ENCODE assay signal across 11 mouse cellular contexts in the genomic region with DNA sequence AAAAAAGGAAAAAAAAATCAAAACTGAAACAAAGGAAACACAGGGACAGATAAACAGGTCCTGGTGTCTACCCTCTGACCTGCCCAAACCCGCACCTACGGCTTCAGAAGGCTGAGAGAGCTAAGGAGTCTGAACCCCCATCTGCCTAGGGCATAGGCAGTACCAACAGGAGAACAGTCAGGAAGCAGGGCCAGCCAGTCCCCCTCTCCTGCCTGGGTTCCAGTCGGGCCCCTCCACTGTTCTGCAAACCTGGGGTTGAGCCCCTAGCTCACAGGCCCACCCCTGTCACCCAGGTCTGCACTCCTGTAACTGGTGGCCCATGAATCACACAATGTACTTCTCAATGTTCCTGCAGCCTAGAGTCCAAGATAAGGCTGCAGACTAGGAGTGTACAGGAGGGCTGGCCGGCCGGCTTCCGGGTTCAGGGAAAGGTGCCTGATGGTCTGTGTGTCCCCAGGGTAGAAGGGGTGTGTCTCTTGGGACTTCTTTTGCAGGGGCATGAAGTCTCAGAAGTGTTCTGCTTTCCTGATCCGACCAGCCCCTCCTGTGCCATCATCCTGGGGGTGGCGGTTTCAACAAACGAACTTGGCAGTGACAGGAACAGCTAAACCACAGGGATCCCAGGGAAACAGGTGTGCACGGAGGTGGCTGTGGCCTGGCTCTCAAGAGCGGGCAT. TPM values are rescaled to one million over a fixed set of nuclear protein-coding genes. Genes with fewer than 3 reads are reported as not detected.
DNase-seq lines count a peak whose midpoint lies in the region; ATAC-seq and TF ChIP-seq lines count a peak whose summit lies in the region.
"Had no signal": no experiment of that assay in that cellular context is flagged by ENCODE, and none has a peak within 500 bp of the region (broad histone marks: within the 10 kb centered on the region; RNA-seq: fewer than 3 reads in every experiment).

No protein-coding gene starts in this region.

- TF ChIP-seq CTCF in cerebellum, adult 2 months (IDR thresholded peaks at IDR 0.05; ENCODE audit: borderline replicate concordance, insufficient read depth, low read depth, low read length), result no peak

- H3K27ac ChIP-seq in kidney, embryonic 16.5 days (ENCODE audit: low read length), result peak overlapping the region; percentile 43; the same call in 1 of the 2 replicates
- no peak overlapping the region for H3K27ac ChIP-seq in cerebellum, adult 2 months (ENCODE audit: insufficient read depth, low read length)
- H3K27ac ChIP-seq in hindbrain, embryonic 16.5 days (ENCODE audit: low read depth, low read length), result no peak overlapping the region
- H3K27ac ChIP-seq in neural tube, embryonic 15.5 days (replicated peaks), result no peak overlapping the region
- H3K27ac ChIP-seq: embryonic facial prominence, embryonic 15.5 days; midbrain, embryonic 10.5 days had no signal

- WGBS in kidney, embryonic 16.5 days, result 76% methylated on average over 11 of the region's 11 CpGs
- 37% methylated on average over 11 of the region's 11 CpGs for WGBS in cerebellum, adult 2 months
- WGBS in hindbrain, embryonic 16.5 days, result 77% methylated on average over 11 of the region's 11 CpGs
- WGBS in neural tube, embryonic 15.5 days, result 82% methylated on average over 11 of the region's 11 CpGs

- no peak for TF ChIP-seq POLR2A in cerebellum, adult 2 months (IDR thresholded peaks at IDR 0.05; ENCODE audit: borderline replicate concordance, insufficient read depth, low read length)

- H3K4me2 ChIP-seq in kidney, embryonic 16.5 days (replicated peaks; ENCODE audit: low read depth, low read length), result no peak overlapping the region
- no peak overlapping the region for H3K4me2 ChIP-seq in hindbrain, embryonic 16.5 days (ENCODE audit: low read length)
- no peak overlapping the region for H3K4me2 ChIP-seq in neural tube, embryonic 15.5 days
- H3K4me2 ChIP-seq: embryonic facial prominence, embryonic 15.5 days had no signal

- peak; percentile 35 for ATAC-seq in kidney, embryonic 16.5 days (ENCODE audit: low FRiP score, low TSS enrichment)
- ATAC-seq in megakaryocyte-erythroid progenitor cell, adult 5-6 weeks (replicated peaks; ENCODE audit: low FRiP score, low TSS enrichment, poor library complexity, severe bottlenecking), result peak; percentile 28
- no peak for ATAC-seq in hindbrain, embryonic 16.5 days
- no peak for ATAC-seq in neural tube, embryonic 15.5 days (ENCODE audit: low FRiP score)

- no peak overlapping the region for H3K9ac ChIP-seq in kidney, embryonic 16.5 days (replicated peaks; ENCODE audit: low read length)
- H3K9ac ChIP-seq in hindbrain, embryonic 16.5 days (ENCODE audit: low read depth, low read length), result no peak overlapping the region
- no peak overlapping the region for H3K9ac ChIP-seq in neural tube, embryonic 15.5 days (replicated peaks)
- H3K9ac ChIP-seq: embryonic facial prominence, embryonic 15.5 days had no signal

- no peaks in the 10 kb centered on the region for H3K36me3 ChIP-seq in kidney, embryonic 16.5 days (ENCODE audit: insufficient read depth, low read length)
- H3K36me3 ChIP-seq in hindbrain, embryonic 16.5 days (ENCODE audit: control insufficient read depth, insufficient read depth, low read length), result no peaks in the 10 kb centered on the region
- H3K36me3 ChIP-seq in neural tube, embryonic 15.5 days, result no peaks in the 10 kb centered on the region
- H3K36me3 ChIP-seq: embryonic facial prominence, embryonic 15.5 days; midbrain, embryonic 10.5 days had no signal

- peaks cover 20% of the 10 kb centered on the region for H3K27me3 ChIP-seq in kidney, embryonic 16.5 days (ENCODE audit: insufficient read depth, low read length)
- H3K27me3 ChIP-seq in cerebellum, adult 2 months (ENCODE audit: control insufficient read depth, insufficient read depth, low read length), result no peaks in the 10 kb centered on the region
- peaks cover 4% of the 10 kb centered on the region for H3K27me3 ChIP-seq in hindbrain, embryonic 16.5 days (replicated peaks; ENCODE audit: control insufficient read depth, insufficient read depth, low read length)
- peaks cover 15% of the 10 kb centered on the region for H3K27me3 ChIP-seq in neural tube, embryonic 15.5 days (replicated peaks)

- peaks cover 5% of the 10 kb centered on the region; the same call in 1 of the 2 replicates for H3K4me1 ChIP-seq in kidney, embryonic 16.5 days (ENCODE audit: insufficient read depth, low read length)
- peaks cover 32% of the 10 kb centered on the region for H3K4me1 ChIP-seq in cerebellum, adult 2 months (ENCODE audit: control insufficient read depth, insufficient read depth, low read length)
- peaks cover 3% of the 10 kb centered on the region for H3K4me1 ChIP-seq in hindbrain, embryonic 16.5 days (ENCODE audit: control insufficient read depth, insufficient read depth, low read depth, low read length)
- peaks cover 17% of the 10 kb centered on the region; the same call in 1 of the 2 replicates for H3K4me1 ChIP-seq in neural tube, embryonic 15.5 days

- no peak for DNase-seq in kidney, postnatal 14 days
- DNase-seq in 416B (ENCODE audit: low read depth), result peak; percentile 63
- peak; percentile 41 to 56 for DNase-seq in cerebellum, adult 2 months
- no peak for DNase-seq in embryo, embryonic 10 days (ENCODE audit: low spot score)
- DNase-seq: heart, postnatal 10 days had no signal

- no peaks in the 10 kb centered on the region for H3K9me3 ChIP-seq in kidney, embryonic 16.5 days (ENCODE audit: low read length)
- no peaks in the 10 kb centered on the region for H3K9me3 ChIP-seq in hindbrain, embryonic 16.5 days (ENCODE audit: control insufficient read depth, low read length)
- no peaks in the 10 kb centered on the region for H3K9me3 ChIP-seq in neural tube, embryonic 15.5 days (replicated peaks)
- H3K9me3 ChIP-seq: embryonic facial prominence, embryonic 15.5 days; midbrain, embryonic 10.5 days had no signal

- no peak overlapping the region for H3K4me3 ChIP-seq in kidney, embryonic 16.5 days (ENCODE audit: low read length)
- H3K4me3 ChIP-seq in cerebellum, adult 2 months (replicated peaks; ENCODE audit: insufficient read depth, low read depth, low read length), result no peak overlapping the region
- no peak overlapping the region for H3K4me3 ChIP-seq in hindbrain, embryonic 16.5 days (ENCODE audit: low read length)
- H3K4me3 ChIP-seq in neural tube, embryonic 15.5 days (replicated peaks), result no peak overlapping the region
- H3K4me3 ChIP-seq: embryonic facial prominence, embryonic 15.5 days; midbrain, embryonic 10.5 days had no signal

RNA-seq across cellular contexts. Expression of a gene that starts 4.6 kb away (rescaled TPM):
- 5.9 and 6.4 TPM in 2 replicates for polyA plus RNA-seq in kidney, embryonic 16.5 days (2015; fragmentation: Nextera tagmentation; extraction: Ambion mirVana)
- 26.6 and 28.8 TPM in 2 replicates for polyA plus RNA-seq in cerebellum, adult 2 months (2012; rRNA removed)
- total RNA-seq in megakaryocyte-erythroid progenitor cell, adult 5-6 weeks (2014; fragmentation: Nextera tagmentation), result 9.8 and 18.9 TPM in 2 replicates
- total RNA-seq in megakaryocyte-erythroid progenitor cell, adult 5-6 weeks (2017), result 1.6 and 7.3 TPM in 2 replicates
- polyA plus RNA-seq in hindbrain, embryonic 16.5 days (2015; fragmentation: Nextera tagmentation; extraction: Ambion mirVana), result 7.9 and 10.2 TPM in 2 replicates
- 9.8 and 18.7 TPM in 2 replicates for polyA plus RNA-seq in neural tube, embryonic 15.5 days (2015; fragmentation: Nextera tagmentation; extraction: Ambion mirVana)

RNA-seq across cellular contexts. Expression of a gene that starts 52.6 kb away (rescaled TPM):
- polyA plus RNA-seq in kidney, embryonic 16.5 days (2015; fragmentation: Nextera tagmentation; extraction: Ambion mirVana), result 3.4 and 3.7 TPM in 2 replicates
- 3.0 and 3.2 TPM in 2 replicates for polyA plus RNA-seq in cerebellum, adult 2 months (2012; rRNA removed)
- 0.26 and 0.64 TPM in 2 replicates for total RNA-seq in megakaryocyte-erythroid progenitor cell, adult 5-6 weeks (2014; fragmentation: Nextera tagmentation)
- 0.80 and 0.88 TPM in 2 replicates for total RNA-seq in megakaryocyte-erythroid progenitor cell, adult 5-6 weeks (2017)
- 1.1 and 1.3 TPM in 2 replicates for polyA plus RNA-seq in hindbrain, embryonic 16.5 days (2015; fragmentation: Nextera tagmentation; extraction: Ambion mirVana)
- 0.73 and 1.7 TPM in 2 replicates for polyA plus RNA-seq in neural tube, embryonic 15.5 days (2015; fragmentation: Nextera tagmentation; extraction: Ambion mirVana)

Comparison
In these comparisons a context has a peak if more than half of its experiments do, and no peak if none do; other contexts are left out.
1. ATAC-seq: peak in kidney, embryonic 16.5 days (single experiment) and megakaryocyte-erythroid progenitor cell, adult 5-6 weeks (single experiment); none in hindbrain, embryonic 16.5 days (single experiment) and neural tube, embryonic 15.5 days (single experiment).
2. DNase-seq: peak in 416B (single experiment) and cerebellum, adult 2 months (2 of 2); none in kidney, postnatal 14 days (single experiment) and embryo, embryonic 10 days (single experiment).